Mouse (Mus musculus): ENCODE measurements around the gene Cd300lg. TPM values are rescaled to one million over a fixed set of nuclear protein-coding genes. Genes with fewer than 3 reads are reported as not detected.

The Cd300lg gene
- polyA plus RNA-seq (2012; rRNA removed) = 0.18 and 0.27 TPM in 2 replicates

DNA sequence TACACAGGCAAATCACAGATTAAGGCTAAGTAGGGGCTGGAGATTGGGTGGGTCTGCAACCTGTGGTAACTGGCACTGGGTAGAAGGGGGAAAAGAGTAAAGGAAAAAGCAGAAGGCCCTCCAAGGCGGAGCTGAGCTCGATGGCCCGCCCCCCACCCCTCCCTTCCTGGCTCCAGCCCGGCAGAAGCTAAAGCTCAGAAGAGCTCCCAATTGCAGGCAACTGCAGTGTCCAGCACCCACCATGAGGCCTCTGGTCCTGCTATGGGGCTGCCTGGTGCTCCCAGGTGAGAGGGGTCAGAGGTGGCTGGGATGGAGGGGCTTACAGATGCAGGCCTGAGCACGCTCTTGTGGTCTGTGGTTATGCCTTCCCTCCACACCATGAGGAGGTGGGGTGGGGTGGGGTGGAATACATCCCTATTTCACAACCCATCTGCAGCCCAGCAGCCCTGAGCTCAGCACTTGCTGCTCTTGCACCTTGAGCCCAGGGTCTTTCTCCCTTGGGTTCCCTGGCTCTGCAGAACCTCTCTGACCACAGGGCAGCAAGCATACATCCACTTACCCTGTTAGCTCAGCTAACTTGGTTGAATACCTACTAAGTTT is at the start of gene Cd300lg:
Gene Cd300lg (plus strand): TSS at position 160 of the 600 bp plus-strand sequence.

DNA sequence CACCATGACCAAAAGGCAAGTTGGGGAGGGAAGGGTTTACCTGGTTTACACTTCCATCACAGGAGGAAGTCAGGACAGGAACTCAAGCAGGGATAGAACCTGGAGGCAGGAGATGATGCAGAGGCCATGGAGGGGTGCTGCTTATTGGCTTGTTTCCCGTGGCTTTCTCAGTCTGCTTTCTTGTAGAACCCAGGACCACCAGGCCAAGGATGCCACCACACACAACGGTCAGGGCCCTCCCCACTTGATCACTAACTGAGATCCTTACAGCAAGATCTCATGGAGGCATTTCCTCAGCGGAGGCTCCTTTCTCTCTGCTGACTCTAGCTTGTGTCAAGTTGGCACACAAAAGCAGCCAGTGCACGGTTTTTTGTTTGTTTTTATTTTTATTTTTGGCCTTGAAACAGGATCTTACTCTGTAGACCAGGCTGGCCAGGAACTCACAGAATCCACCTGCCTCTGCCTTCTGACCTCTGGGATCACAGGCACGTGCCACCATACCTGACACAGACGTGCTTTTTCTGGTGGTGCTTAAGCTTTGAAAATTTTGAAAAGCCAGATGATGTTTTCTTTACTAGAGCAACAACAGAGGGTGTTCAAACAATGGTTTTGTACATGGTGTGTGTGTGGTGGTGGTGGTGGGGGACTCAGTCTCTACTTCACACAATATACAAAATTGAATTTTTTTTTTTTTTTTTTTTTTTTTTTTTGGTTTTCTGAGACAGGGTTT is 13.1 kb upstream of the Cd300lg start, which contains the start of gene Mpp3:
Gene Mpp3 (minus strand): TSS at position 375 of the 730 bp plus-strand sequence.

DNA sequence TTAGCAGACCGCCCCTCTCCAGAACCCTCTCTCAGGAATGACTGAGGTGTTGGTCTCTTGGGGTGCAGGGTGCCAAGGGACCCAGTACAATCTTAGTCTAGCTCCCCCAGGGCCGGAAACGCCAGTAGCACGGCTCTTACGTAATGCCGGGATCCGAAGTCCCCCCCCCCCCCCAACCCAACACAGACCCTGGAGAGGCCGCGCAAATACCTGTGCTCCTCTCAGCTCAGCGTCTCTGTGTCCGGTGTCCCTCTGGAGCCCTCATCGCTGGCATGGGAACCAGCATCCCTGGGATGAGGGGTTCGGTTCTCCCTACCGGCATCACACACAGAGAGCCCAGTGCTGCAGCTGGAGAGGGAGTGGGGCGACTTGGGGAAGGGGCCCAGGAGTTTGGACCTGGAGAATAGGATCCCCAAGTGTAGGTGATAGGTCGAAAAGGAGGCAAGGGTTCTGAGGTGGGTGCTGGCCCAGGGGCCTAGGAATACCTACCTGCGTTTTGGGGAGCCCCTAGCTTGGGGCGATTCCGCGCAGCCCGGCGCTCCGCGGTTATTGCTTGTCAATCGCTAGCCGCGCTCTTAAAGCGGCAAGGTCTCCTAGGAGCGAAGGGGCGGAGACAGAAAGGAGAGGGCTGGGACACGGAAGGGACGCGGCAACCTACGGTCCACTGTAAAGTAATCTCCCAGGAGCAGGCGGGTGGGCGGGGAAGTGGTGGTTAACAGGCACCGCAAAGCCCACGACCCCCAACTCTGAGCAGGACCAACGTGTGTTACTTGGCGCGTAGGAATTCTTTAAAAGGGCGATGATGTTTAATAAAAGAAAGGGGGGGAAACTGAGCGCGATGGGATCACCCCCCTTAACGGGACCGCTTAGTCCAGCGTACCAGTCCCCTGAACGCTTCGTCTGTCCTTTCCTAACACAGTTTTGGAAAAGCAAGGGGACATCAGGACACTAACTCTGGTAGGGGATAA is 46.9 kb downstream of the Cd300lg start, which contains the start of gene Mpp2:
Gene Mpp2 (minus strand): TSS at position 585 of the 968 bp plus-strand sequence.

DNA sequence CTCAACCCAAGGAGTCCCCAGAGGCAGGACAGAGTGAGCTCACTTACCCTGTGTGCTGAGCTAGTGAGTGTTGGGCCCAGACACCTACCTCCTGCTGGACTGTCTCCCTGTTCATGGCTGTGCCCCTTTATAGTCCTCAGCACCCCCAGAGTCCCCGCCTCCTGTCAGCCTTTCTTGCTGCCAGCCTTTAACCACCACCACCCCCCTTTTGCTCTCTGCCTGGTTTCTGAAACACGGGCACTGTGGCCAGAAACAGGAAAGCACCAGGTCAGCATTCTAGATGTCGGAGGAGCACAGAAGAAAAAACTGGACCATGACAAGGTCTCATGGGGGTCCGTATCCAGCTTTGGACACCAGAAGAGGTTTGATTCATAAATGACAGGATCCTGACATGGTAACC is 59.9 kb downstream of the Cd300lg start, which contains the start of gene Ppy:
Gene Ppy (minus strand): TSS at position 101 of the 400 bp plus-strand sequence.

Other genes starting within 250 kb of the Cd300lg start
- 0.70 and 14.7 TPM in 2 replicates for gene Meox1, start 147.1 kb upstream of the Cd300lg start, polyA plus RNA-seq (2012; rRNA removed)
- 0.86 and 1.2 TPM in 2 replicates for gene Sost, start 74.5 kb upstream of the Cd300lg start, polyA plus RNA-seq (2012; rRNA removed)
- not detected in 2 replicates for gene Cfap97d1, start 57.2 kb upstream of the Cd300lg start, polyA plus RNA-seq (2012; rRNA removed)
- gene Dusp3, start 54.5 kb upstream of the Cd300lg start, polyA plus RNA-seq (2012; rRNA removed) = 8.3 and 10.5 TPM in 2 replicates
- gene Mpp3, start 13.0 kb upstream of the Cd300lg start, polyA plus RNA-seq (2012; rRNA removed) = 27.2 and 29.5 TPM in 2 replicates
- 19.5 and 22.5 TPM in 2 replicates for gene Mpp2, start 47.0 kb downstream of the Cd300lg start, polyA plus RNA-seq (2012; rRNA removed)
- gene Ppy, start 59.8 kb downstream of the Cd300lg start, polyA plus RNA-seq (2012; rRNA removed) = not detected in 2 replicates
- gene Pyy, start 66.3 kb downstream of the Cd300lg start, polyA plus RNA-seq (2012; rRNA removed) = 1.8 and 4.3 TPM in 2 replicates
- gene Nags, start 104.0 kb downstream of the Cd300lg start, polyA plus RNA-seq (2012; rRNA removed) = 0.21 and 0.50 TPM in 2 replicates
- 33.5 and 34.9 TPM in 2 replicates for gene Tmem101, start 114.9 kb downstream of the Cd300lg start, polyA plus RNA-seq (2012; rRNA removed)
- gene Lsm12, start 143.8 kb downstream of the Cd300lg start, polyA plus RNA-seq (2012; rRNA removed) = 45.4 and 59.2 TPM in 2 replicates
- 34.9 and 38.5 TPM in 2 replicates for gene G6pc3, start 148.1 kb downstream of the Cd300lg start, polyA plus RNA-seq (2012; rRNA removed)
- gene Hdac5, start 188.7 kb downstream of the Cd300lg start, polyA plus RNA-seq (2012; rRNA removed) = 62.5 and 110 TPM in 2 replicates
- gene BC030867, start 207.4 kb downstream of the Cd300lg start, polyA plus RNA-seq (2012; rRNA removed) = 14.9 and 17.9 TPM in 2 replicates
- 0.30 and 0.55 TPM in 2 replicates for gene Asb16, start 227.2 kb downstream of the Cd300lg start, polyA plus RNA-seq (2012; rRNA removed)
- gene Tmub2, start 243.4 kb downstream of the Cd300lg start, polyA plus RNA-seq (2012; rRNA removed) = 31.0 and 49.3 TPM in 2 replicates